Mouse (Mus musculus): ENCODE measurements around the gene Tspan5. TPM values are rescaled to one million over a fixed set of nuclear protein-coding genes. Genes with fewer than 3 reads are reported as not detected.

Gene Tspan5
- polyA plus RNA-seq, 1 experiment from 2014 or later: 15.0 TPM

GRCm38 (mm10) chr3:138893520-138893919 lies 151.5 kb downstream of the Tspan5 start:
- 22% methylated on average over 5 of the region's 5 CpGs for WGBS
- H3K27ac ChIP-seq: peak overlapping the region; percentile 71

GRCm38 (mm10) chr3:138897500-138897899 lies 155.5 kb downstream of the Tspan5 start:
- no peaks in the 10 kb centered on the region for H3K9me3 ChIP-seq
- H3K36me3 ChIP-seq: peaks cover 10% of the 10 kb centered on the region
- H3K4me3 ChIP-seq: no peak overlapping the region
- 72% methylated on average over 11 of the region's 11 CpGs for WGBS
- H3K4me1 ChIP-seq: peaks cover 22% of the 10 kb centered on the region
- H3K27ac ChIP-seq: no peak overlapping the region
- no peaks in the 10 kb centered on the region for H3K27me3 ChIP-seq (ENCODE audit: insufficient read depth, poor library complexity, severe bottlenecking)
- DNase-seq (ENCODE audit: low spot score): no peak

More at GRCm38 (mm10) chr3:138893520-138893919, 151.5 kb downstream of the Tspan5 start:
- no peaks in the 10 kb centered on the region for H3K27me3 ChIP-seq (ENCODE audit: insufficient read depth, poor library complexity, severe bottlenecking)
- DNase-seq (ENCODE audit: low spot score): no peak
- H3K9me3 ChIP-seq: no peaks in the 10 kb centered on the region
- H3K4me3 ChIP-seq: no peak overlapping the region
- peaks cover 5% of the 10 kb centered on the region for H3K36me3 ChIP-seq
- H3K4me1 ChIP-seq: peaks cover 15% of the 10 kb centered on the region

GRCm38 (mm10) chr3:138898055-138898454 lies 156.1 kb downstream of the Tspan5 start:
- H3K9me3 ChIP-seq: no peaks in the 10 kb centered on the region
- H3K4me3 ChIP-seq: no peak overlapping the region
- H3K4me1 ChIP-seq: peaks cover 21% of the 10 kb centered on the region
- DNase-seq (ENCODE audit: low spot score): no peak
- H3K27ac ChIP-seq: no peak overlapping the region
- peaks cover 12% of the 10 kb centered on the region for H3K36me3 ChIP-seq
- WGBS: 85% methylated on average over 8 of the region's 8 CpGs
- no peaks in the 10 kb centered on the region for H3K27me3 ChIP-seq (ENCODE audit: insufficient read depth, poor library complexity, severe bottlenecking)

- 79% methylated on average over 9 of the region's 9 CpGs for WGBS
- peaks cover 15% of the 10 kb centered on the region; the same call in 1 of the 2 replicates for H3K4me1 ChIP-seq
- H3K4me3 ChIP-seq: no peak overlapping the region
- no peaks in the 10 kb centered on the region for H3K9me3 ChIP-seq
- peak overlapping the region; percentile 57 for H3K27ac ChIP-seq
- H3K36me3 ChIP-seq: peaks cover 12% of the 10 kb centered on the region
- DNase-seq (ENCODE audit: low spot score): no peak
- no peaks in the 10 kb centered on the region for H3K27me3 ChIP-seq (ENCODE audit: insufficient read depth, poor library complexity, severe bottlenecking)
These were observed 158.7 kb downstream of the Tspan5 start for GRCm38 (mm10) chr3:138900571-138901141.

- 0 out of 2 replicates have a peak, but pooled peaks cover 2% of the 10 kb centered on the region for H3K36me3 ChIP-seq
- no peak overlapping the region for H3K4me3 ChIP-seq
- H3K27me3 ChIP-seq (ENCODE audit: insufficient read depth, poor library complexity, severe bottlenecking): peaks cover 5% of the 10 kb centered on the region; the same call in 1 of the 2 replicates
- no peaks in the 10 kb centered on the region for H3K9me3 ChIP-seq
- H3K4me1 ChIP-seq: peaks cover 12% of the 10 kb centered on the region; the same call in 1 of the 2 replicates
- WGBS: 62% methylated on average over 7 of the region's 7 CpGs
- no peak for DNase-seq (ENCODE audit: low spot score)
- peak overlapping the region; percentile 77; the same call in 1 of the 2 replicates for H3K27ac ChIP-seq
These were observed 163.7 kb downstream of the Tspan5 start for GRCm38 (mm10) chr3:138905678-138906077.

GRCm38 (mm10) chr3:138906112-138906880 lies 164.3 kb downstream of the Tspan5 start:
- H3K27ac ChIP-seq: no peak overlapping the region
- H3K4me3 ChIP-seq: no peak overlapping the region
- H3K4me1 ChIP-seq: peaks cover 6% of the 10 kb centered on the region; the same call in 1 of the 2 replicates
- H3K36me3 ChIP-seq: 0 out of 2 replicates have a peak, but pooled peaks cover 2% of the 10 kb centered on the region
- 32% methylated on average over 17 of the region's 17 CpGs for WGBS
- H3K27me3 ChIP-seq (ENCODE audit: insufficient read depth, poor library complexity, severe bottlenecking): peaks cover 5% of the 10 kb centered on the region; the same call in 1 of the 2 replicates
- H3K9me3 ChIP-seq: no peaks in the 10 kb centered on the region
- DNase-seq (ENCODE audit: low spot score): peak; percentile 80

- DNase-seq (ENCODE audit: low spot score): no peak
- H3K36me3 ChIP-seq: no peaks in the 10 kb centered on the region
- WGBS: 85% methylated on average over 2 of the region's 2 CpGs
These were observed 167.3 kb downstream of the Tspan5 start for GRCm38 (mm10) chr3:138909313-138909712.

GRCm38 (mm10) chr3:138912504-138912903 lies 170.5 kb downstream of the Tspan5 start:
- WGBS: 87% methylated on average over 8 of the region's 8 CpGs

More at GRCm38 (mm10) chr3:138909313-138909712, 167.3 kb downstream of the Tspan5 start:
- Histone ChIP-seq H3K9me3 (no peaks in the 10 kb centered on the region), H3K27me3 (ENCODE audit: insufficient read depth, poor library complexity, severe bottlenecking) (peaks cover 18% of the 10 kb centered on the region; the same call in 1 of the 2 replicates), H3K4me3 (no peak overlapping the region), H3K4me1 (0 out of 2 replicates have a peak, but pooled peaks cover 4% of the 10 kb centered on the region), H3K27ac (no peak overlapping the region)

GRCm38 (mm10) chr3:138914626-138915288 lies 172.8 kb downstream of the Tspan5 start:
- H3K27me3 ChIP-seq (ENCODE audit: insufficient read depth, poor library complexity, severe bottlenecking): peaks cover 16% of the 10 kb centered on the region; the same call in 1 of the 2 replicates
- 61% methylated on average over 8 of the region's 8 CpGs for WGBS
- 0 out of 2 replicates have a peak, but pooled peaks cover 2% of the 10 kb centered on the region for H3K36me3 ChIP-seq
- DNase-seq (ENCODE audit: low spot score): no peak
- no peaks in the 10 kb centered on the region for H3K9me3 ChIP-seq
- H3K4me3 ChIP-seq: no peak overlapping the region
- H3K27ac ChIP-seq: no peak overlapping the region
- H3K4me1 ChIP-seq: peaks cover 22% of the 10 kb centered on the region

More at GRCm38 (mm10) chr3:138912504-138912903, 170.5 kb downstream of the Tspan5 start:
- no peaks in the 10 kb centered on the region for H3K36me3 ChIP-seq
- peaks cover 15% of the 10 kb centered on the region for H3K4me1 ChIP-seq
- H3K27ac ChIP-seq: no peak overlapping the region
- H3K4me3 ChIP-seq: no peak overlapping the region
- peaks cover 16% of the 10 kb centered on the region; the same call in 1 of the 2 replicates for H3K27me3 ChIP-seq (ENCODE audit: insufficient read depth, poor library complexity, severe bottlenecking)
- no peaks in the 10 kb centered on the region for H3K9me3 ChIP-seq
- DNase-seq (ENCODE audit: low spot score): no peak

- H3K4me1 ChIP-seq: peaks cover 22% of the 10 kb centered on the region
- peaks cover 16% of the 10 kb centered on the region; the same call in 1 of the 2 replicates for H3K27me3 ChIP-seq (ENCODE audit: insufficient read depth, poor library complexity, severe bottlenecking)
- 93% methylated on average over 4 of the region's 4 CpGs for WGBS
- H3K27ac ChIP-seq: no peak overlapping the region
- no peaks in the 10 kb centered on the region for H3K9me3 ChIP-seq
- 0 out of 2 replicates have a peak, but pooled peaks cover 5% of the 10 kb centered on the region for H3K36me3 ChIP-seq
- DNase-seq (ENCODE audit: low spot score): no peak
- no peak overlapping the region for H3K4me3 ChIP-seq
These were observed 174.6 kb downstream of the Tspan5 start for GRCm38 (mm10) chr3:138916591-138916990.

- Histone ChIP-seq H3K4me1 (peaks cover 22% of the 10 kb centered on the region), H3K4me3 (no peak overlapping the region), H3K36me3 (0 out of 2 replicates have a peak, but pooled peaks cover 5% of the 10 kb centered on the region), H3K27me3 (ENCODE audit: insufficient read depth, poor library complexity, severe bottlenecking) (peaks cover 13% of the 10 kb centered on the region; the same call in 1 of the 2 replicates), H3K27ac (no peak overlapping the region), H3K9me3 (no peaks in the 10 kb centered on the region)
- DNase-seq (ENCODE audit: low spot score): no peak
- 66% methylated on average over 4 of the region's 4 CpGs for WGBS
These were observed 175.0 kb downstream of the Tspan5 start for GRCm38 (mm10) chr3:138917016-138917415.

- Histone ChIP-seq H3K4me3 (no peak overlapping the region), H3K27me3 (ENCODE audit: insufficient read depth, poor library complexity, severe bottlenecking) (peaks cover 3% of the 10 kb centered on the region; the same call in 1 of the 2 replicates)
- peak; percentile 90 for DNase-seq (ENCODE audit: low spot score)
These were observed 176.2 kb downstream of the Tspan5 start for GRCm38 (mm10) chr3:138918241-138918640.

More at GRCm38 (mm10) chr3:138918241-138918640, 176.2 kb downstream of the Tspan5 start:
- H3K9me3 ChIP-seq: no peaks in the 10 kb centered on the region
- 23% methylated on average over 4 of the region's 4 CpGs for WGBS
- no peak overlapping the region for H3K27ac ChIP-seq
- peaks cover 22% of the 10 kb centered on the region for H3K4me1 ChIP-seq
- H3K36me3 ChIP-seq: 0 out of 2 replicates have a peak, but pooled peaks cover 5% of the 10 kb centered on the region

All from heart, embryonic 10.5 days (tissue).